Mouse (Mus musculus): ENCODE data around the gene Lrrfip2.

Lrrfip2 gene

GRCm38 (mm10) chr9:111228446-111228845, 111.1 kb downstream of the Lrrfip2 start:
- no peak for DNase-seq

GRCm38 (mm10) chr9:111234701-111235100, 117.3 kb downstream of the Lrrfip2 start:
- no peak for DNase-seq

GRCm38 (mm10) chr9:111237726-111238125, 120.3 kb downstream of the Lrrfip2 start:
- DNase-seq, result no peak

DNA sequence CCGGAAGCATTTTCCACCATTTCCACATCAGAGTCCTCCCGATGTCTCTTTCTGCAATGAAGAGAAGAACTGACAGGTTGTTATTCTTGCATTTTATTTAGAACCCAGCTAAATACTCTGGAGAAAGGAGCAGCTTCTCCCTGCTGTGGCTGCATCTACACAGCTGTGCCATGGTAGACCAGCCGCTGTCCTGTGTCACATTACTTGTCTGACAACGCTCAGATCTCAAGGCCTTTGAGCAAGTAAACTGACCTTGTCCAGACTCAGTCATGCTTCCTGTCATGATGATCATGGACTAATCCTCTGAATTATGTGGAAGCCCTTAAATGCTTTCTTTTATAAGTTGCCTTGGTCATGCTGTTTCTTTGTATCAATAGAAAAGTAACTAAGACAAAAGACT, 122.4 kb downstream of the Lrrfip2 start:
- no peak for DNase-seq

DNA sequence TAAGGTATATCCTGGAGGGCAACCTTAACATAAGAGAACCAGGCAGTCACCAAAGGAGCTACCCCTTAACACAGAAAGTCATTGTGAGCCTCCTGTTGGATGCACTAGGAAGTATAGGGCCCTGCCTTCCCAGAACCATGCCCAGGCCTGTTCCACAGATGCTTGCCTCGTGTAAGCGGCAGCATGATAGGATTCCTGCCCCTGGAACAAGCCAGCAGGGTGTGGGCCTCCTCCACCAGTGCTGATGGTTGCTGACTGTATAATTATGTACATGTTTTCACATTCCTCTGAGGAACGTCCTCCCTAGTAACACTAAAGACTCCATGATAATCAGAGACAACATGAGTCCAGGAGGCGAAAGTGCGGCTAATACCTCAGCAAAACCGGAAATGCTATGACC, 126.0 kb downstream of the Lrrfip2 start:
- DNase-seq, result no peak

DNA sequence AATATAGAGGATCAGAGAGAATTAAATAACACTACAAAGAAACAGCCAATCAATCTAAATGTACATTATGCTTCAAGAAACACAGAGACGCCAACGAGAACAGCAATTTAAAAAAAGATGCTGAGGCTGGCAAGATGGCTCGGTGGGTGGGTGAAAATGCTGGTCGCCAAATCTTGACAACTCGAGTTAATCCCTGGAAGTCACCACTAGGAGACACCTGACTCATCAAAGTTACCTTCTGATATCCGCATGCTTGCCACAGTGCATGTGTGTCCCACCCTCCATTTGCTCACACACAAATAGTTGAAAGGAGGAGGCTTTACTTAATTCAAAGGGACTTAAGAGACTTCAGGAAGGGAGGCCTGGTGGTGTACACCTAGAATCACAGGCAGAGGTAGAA, 128.2 kb downstream of the Lrrfip2 start:
- no peak for DNase-seq

GRCm38 (mm10) chr9:111247682-111248246, 130.4 kb downstream of the Lrrfip2 start:
- DNase-seq, result no peak

DNA sequence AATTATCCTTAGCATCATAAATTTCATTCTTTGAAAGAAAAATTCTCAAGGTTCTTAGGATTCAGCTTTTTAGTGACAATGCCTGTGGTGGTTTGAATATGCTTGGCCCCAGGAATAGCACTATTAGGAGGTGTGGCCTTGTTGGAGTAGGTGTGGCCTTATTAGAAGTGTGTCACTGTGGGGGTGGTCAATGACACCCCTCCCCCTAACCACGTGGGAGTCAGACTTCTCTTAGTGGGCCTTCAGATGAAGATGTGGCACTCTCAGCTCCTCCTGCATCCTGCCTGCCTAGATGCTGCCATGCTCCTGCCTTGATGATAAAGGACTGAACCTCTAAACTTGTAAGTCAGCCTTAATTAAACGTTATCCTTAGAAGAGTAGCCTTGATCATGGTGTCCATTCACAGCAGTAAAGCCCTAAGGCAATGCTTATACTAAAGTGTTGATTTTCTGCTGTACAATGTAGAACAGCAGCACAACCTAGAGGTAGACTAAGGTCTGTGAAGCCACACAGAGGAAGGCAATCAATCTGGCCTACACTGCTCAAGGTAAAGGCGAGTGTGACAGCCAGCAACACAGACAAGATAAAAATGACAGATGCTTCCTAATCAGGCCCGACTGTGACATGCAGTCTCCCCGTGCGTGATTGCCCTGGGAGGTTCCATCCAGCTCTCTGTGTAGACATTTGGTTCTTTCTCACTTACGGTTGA, 134.9 kb downstream of the Lrrfip2 start:
- DNase-seq, result no peak

DNA sequence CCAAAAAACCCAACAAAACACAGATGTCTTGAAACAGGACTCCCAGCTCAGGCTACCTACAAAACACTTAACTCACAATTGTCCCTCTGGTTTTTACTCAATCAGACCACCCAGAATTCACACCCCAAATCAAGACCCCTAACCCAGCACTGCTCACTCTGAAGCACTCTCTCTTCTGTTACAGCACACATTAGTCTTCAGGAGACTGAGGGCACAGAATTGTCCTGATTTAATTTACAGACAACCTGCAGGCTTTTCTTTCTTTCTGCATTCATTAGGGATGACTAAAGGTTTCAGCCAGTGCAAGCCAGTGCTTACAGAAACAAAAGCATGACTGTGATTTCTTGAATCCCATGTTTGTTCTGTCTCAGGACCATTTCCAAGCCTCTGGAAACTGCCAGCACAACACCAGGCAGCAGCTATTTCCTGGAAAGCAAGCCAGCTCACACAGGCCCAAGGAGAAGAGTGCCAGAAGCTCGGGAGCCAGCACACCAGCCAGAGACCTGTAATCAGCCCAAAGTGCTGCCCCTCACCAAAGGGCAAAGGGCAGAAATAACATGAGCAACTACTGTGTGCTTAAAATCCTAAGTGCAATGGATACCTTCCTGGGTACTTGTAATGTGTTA, 143.1 kb downstream of the Lrrfip2 start:
- DNase-seq, result no peak

DNA sequence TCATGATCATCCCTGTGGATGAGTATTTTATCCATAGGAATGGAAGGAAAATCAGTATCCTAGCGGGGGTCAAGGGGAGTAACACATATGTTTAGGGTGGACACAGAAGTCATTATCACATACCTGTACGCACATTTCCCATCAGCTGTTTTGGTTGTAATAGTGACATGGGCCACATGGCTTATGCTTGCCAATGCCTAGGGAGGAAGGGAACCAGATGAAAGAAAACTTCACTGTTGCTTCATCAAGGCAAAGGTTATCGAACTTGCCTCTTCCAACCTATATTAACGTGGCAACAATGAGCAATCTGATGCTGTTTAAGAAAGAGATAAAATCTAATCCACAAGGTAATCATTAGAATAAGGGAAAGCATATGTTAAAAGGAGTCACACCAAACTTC, 144.0 kb downstream of the Lrrfip2 start:
- no peak for DNase-seq

DNA sequence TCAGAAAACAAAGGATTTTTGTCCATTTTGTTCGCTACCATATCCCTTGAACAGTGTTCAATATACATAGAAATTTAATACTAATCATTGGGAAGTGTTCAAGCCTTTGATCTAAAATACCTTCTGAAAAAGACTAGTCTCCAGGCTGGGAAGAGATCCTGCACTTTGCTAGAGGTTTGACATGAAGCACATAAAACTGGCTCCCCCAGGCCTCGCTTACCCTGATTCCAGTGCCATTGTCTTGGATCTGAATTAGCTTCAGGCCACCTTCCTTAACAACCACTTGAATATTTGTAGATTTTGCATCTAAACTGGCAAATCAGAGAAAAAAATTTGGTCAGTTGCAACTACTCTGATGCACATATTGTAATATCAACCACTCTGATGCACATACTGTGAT, 150.6 kb downstream of the Lrrfip2 start:
- no peak for DNase-seq

- DNase-seq, result no peak
These were observed 153.2 kb downstream of the Lrrfip2 start for GRCm38 (mm10) chr9:111270606-111271005.

DNA sequence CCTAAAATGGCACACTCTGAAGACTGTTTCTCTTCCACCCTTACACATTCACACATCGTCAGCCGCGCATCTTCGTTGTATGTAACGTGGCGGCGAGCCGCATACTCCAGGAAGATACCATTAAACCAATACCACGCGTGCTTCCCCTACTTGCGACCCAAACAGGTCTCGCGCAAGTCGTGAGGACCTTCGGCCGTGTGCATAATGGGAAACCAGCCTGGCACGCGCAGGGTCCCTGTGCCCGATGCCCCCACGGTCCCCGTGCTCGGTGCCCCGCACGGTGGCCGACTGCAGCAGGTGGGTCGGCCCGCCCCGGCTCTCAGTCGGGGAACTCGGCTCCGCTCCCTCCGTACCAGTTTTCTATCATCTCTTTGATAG, 153.7 kb downstream of the Lrrfip2 start:
- no peak for DNase-seq

DNA sequence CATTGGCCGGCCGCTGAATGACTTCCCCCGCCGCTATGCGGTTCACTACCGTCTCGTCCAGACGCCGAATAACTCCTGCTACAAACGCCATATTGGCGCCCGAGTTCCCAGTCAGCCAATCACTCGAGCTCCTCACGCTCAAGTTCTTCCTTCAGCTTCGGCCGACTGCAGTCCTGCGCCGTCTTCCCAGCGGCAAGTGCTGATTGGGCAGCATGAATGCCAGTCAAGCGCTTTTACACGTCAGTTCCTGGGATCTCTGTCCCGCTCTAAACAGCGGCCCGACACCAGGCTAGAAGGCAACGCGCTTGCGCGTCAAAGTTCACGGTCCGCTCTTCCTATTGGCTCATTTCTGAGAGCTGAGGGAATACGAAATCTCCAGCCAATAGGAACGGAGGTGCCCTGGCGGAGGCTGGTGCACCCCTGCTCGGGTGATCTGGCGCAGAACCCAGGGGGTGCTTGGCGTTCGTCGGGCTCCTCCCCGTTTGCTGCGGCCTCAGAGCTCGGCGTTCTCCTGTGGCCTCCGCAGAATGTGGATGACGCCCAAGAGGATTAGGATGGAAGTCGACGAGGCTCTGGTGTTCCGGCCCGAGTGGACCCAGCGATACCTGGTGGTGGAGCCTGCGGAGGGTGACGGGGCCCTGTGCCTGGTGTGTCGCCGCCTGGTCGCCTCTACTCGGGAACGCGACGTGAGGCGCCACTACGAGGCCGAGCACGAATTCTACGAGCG, 154.2 kb downstream of the Lrrfip2 start, which contains the start of the genes Mlh1 and Epm2aip1:
TSS of gene Mlh1 (minus strand) at position 358 of the 727 bp plus-strand sequence.
TSS of gene Epm2aip1 (plus strand) at position 496 of the 727 bp plus-strand sequence.
- DNase-seq, result peak; percentile 99

DNA sequence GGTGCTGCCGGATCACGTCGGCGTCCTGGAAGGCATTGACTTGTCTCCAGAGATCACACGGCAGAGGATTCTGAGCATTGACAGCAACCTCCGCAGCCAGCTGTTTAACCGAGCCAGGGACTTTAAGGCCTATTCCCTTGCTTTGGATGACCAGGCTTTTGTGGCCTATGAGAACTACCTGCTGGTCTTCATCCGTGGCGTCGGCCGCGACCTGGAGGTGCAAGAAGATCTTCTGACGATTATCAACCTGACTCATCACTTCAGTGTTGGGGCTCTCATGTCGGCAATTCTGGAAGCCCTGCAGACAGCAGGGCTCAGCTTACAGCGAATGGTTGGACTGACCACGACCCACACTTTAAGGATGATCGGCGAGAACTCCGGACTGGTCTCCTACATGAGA, 155.0 kb downstream of the Lrrfip2 start:
- DNase-seq, result no peak

DNA sequence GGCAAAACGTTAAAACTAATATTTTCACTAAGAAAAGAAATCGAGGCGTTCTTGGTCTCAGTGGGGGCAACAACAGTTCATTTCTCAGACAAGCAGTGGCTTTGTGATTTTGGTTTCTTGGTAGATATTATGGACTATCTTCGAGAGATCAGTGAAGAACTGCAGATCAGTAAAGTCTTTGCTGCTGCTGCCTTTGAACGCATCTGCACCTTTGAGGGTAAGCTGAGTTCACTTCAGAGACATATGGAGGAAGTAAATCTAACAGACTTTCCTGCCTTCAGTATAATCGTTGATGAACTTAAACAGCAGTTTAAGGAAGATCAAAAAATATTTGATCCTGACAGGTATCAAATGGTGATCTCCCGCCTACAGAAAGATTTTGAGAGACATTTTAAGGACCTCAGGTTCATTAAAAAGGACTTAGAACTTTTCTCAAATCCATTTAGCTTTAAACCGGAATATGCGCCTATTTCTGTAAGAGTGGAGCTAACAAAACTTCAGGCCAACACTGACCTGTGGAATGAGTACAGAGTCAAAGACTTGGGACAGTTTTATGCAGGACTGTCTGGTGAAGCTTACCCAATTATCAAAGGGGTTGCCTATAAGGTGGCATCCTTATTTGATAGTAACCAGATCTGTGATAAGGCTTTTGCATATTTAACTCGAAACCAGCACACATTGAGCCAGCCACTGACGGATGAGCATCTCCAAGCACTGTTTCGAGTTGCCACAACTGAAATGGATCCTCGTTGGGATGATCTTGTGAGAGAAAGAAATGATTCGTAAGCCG, 155.8 kb downstream of the Lrrfip2 start:
- DNase-seq, result no peak

GRCm38 (mm10) chr9:111273958-111274357, 156.6 kb downstream of the Lrrfip2 start:
- DNase-seq, result no peak

- DNase-seq, result no peak
These were observed 157.8 kb downstream of the Lrrfip2 start for GRCm38 (mm10) chr9:111275156-111275555.

All from right cerebral cortex, postnatal 25 days (tissue).